Mouse (Mus musculus) left cerebral cortex, adult 6 months (tissue): ENCODE measurements around the gene Nfic. TPM values are rescaled to one million over a fixed set of nuclear protein-coding genes. Genes with fewer than 3 reads are reported as not detected.

Experiments used
- long read RNA-seq, 2 experiments: library from polyadenylated mRNA; unstranded; transcript quantifications; one replicate each; pipeline ENCODE4 v2.0.0; 2019 to 2020
- polyA plus RNA-seq: library from polyadenylated mRNA; unstranded; fragments of <200 nt; fragmentation: Nextera tagmentation; gene quantifications from 2 replicates; pipeline ENCODE4 v1.2.3, GENCODE M21; 2021

Nfic gene
- polyA plus RNA-seq: 21.8 and 30.9 TPM in 2 replicates
- long read RNA-seq, experiment 1, full-length matches to known transcripts: 55 of 80 reads
- long read RNA-seq, experiment 1, partial matches to known transcripts: 6 of 80 reads
- long read RNA-seq, experiment 1, other reads (novel, unspliced or antisense): 19 of 80 reads
- long read RNA-seq, experiment 2, full-length matches to known transcripts: 19 of 47 reads
- long read RNA-seq, experiment 2, partial matches to known transcripts: 4 of 47 reads
- long read RNA-seq, experiment 2, other reads (novel, unspliced or antisense): 24 of 47 reads

DNA sequence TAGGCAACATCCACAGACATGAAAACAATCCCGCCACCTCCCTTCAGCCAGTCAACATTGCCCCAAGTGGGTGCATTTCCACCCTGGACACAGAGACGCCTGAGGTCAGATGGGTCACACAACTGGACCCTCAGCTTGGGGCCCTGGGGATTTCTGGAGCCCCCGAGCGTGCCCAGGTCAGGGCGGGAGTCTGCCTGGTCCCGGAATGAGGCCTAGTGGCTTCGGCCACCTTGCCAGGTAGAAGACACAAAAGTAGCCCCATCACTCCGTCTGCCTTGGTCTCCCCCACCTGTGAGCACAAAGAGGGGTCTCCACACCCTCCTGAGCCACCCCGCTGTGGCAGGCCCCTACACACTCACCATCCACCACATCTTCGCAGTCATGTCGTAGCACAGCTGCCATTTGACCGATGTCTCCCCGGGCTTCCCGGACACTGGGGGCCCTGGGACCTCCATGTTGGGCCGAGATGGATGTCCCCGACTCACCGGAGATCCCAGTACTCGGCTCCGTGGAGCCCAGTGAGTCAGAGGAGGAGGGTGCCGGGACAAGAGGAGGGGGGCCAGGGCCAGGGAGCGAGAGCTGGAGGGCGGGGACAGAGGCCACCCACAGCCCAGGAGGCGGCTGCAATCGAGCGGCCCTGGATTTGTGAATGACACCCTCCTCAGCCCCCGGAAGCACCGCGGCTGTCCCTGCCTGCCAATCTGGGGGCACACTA is at the start of gene Nfic:
Nfic (minus strand) TSS at position 455 of the 715 bp plus-strand sequence.

DNA sequence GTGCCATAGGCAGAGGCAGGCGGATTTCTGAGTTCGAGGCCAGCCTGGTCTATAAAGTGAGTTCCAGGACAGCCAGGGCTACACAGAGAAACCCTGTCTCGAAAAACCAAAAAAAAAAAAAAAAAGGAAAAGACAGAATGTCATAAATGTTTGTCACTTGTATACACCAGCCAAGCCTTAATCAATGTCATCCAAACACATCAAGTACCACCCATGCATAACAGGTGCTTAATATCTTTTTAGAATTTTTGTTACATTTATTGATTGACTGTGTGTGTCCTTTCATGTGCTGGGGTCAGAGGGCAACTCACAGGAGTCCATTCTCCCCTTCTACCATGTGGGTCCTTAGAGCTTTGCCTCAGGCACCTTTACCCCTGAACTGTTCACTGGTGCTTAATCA is 44.6 kb upstream of the Nfic start, which contains the start of gene S1pr4:
S1pr4 (minus strand) TSS at position 101 of the 400 bp plus-strand sequence.

DNA sequence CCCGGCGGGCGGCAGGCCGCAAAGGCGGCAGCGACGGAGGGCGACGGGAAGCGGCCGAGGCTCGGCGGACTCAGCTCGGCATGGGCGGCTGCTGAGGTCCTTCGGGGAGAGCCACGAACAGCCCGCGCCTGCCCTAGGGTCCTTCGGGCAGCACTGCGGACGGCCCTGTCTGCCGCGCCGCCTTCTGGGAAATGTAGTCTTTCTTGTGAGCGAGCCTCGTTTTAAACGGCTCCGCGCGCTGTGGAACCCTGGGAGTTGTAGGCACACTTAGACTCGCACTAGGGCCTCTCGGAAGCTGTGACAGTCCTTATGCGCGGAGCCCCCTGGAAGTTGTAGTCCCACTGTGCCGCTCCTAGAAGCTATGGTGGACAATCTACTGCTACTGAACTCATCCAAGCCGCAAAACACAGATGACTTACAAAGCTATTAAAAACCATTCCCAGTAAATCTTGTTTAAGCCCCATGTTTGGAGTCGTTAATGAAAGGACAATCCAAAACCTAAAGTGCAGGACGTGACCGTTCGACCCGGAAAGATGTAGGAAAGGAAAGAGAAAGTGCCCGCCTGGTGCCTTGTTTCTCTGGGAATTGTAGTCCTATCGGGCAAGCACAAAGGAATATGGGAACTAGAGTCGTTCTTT is 40.9 kb upstream of the Nfic start, which contains the start of gene Ncln:
Ncln (minus strand) TSS at position 129 of the 638 bp plus-strand sequence.

DNA sequence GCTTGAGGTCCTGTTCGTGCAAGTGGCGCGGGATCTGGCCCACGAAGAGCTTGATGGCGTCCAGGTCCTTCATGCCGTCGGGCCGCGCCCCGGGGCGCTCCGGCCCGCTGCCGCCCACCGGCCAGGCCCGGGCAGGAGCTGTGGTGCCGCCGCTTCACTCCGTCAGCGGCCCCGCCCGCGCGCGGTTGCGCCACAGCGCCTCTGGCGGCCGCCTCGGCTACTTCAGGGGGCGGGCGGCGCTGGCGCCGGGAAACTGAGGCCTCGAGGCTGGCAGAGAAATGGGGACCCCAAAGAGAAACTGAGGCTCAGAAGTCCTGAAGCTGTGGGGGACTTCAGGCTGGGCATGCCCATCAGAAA is 27.1 kb upstream of the Nfic start, which contains the start of gene Celf5:
Celf5 (minus strand) TSS at position 177 of the 357 bp plus-strand sequence.

DNA sequence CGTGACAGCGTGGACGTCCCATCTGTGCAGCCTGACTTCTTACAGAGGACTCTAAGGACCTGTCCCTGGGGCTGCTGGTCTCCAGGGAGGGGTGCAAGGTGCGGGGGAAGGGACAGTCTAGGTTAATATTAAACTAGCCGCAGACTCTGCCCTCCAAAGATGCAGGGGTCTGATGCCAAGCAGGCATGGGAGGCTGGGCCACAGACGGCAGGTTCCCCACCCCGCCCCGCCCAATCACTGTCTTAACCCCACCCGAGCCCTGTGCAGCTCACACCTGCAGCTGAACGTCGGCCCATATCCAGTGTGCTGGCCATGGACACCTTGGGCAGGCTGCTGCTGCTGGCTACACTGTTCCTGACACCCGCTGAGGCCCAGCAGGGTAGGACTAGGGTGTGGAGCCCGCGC is 62.7 kb downstream of the Nfic start, which contains the start of gene Smim24:
Smim24 (plus strand) TSS at position 271 of the 405 bp plus-strand sequence.

DNA sequence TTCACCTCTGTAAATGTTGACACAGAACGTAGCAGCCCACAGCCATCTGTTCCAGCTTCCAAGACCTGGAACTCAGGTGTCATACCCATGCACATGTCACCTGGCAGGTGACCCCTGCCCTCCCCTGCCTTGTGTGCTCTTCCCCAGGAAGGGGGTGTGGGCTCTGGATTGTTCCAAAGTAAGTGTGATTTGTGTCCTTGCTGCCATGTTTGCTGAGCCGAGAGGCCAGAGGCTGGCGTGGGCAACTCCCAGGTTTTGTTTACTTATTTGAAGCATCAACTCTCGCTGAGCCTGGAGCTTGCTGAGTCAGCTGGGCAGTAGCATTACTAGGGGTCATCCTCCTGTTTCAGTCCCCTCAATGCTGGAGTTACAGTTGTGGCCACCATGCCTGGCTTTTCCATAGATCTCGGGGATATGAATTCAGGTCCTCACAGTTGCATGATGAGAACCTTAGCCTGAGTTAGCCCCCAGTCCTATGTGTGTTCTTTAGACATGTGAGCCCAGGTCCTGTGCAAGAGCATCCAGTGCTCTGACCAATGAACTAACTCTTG is 66.9 kb downstream of the Nfic start, which contains the start of gene Gm48552:
Gm48552 (plus strand) TSS at position 501 of the 551 bp plus-strand sequence.

DNA sequence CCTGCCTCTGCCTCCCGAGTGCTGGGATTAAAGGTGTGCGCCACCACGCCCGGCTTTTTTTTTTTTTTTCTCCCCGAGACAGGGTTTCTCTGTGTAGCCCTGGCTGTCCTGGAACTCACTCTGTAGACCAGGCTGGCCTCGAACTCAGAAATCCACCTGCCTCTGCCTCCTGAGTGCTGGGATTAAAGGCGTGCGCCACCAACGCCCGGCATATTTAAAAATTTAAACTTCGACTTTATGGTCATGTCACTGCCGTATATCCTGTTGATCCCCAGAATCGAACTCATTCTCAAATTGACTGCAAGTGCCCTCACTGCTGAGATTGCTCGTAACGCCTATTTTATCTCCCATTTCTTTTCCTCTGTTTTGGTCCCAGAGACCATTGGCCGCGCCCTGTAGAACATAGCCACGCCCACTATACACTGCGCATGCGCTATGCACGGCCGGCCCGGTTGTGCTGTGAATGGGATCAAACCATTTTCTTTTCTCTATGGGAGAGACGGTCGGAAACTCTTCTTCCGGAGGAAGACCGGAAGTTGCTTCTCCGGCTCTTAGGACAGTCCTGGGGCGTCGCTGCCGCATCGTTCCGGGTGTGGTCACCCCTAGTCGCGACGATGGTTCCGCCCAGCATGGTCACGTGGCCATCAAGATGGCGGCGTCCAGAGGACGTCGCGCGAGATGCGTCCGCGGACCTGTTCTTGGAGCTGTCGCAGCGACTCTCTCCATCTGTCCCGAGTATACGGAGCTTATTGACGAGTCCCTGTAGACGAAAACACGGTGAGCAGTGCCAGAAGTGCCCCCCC is 71.4 kb downstream of the Nfic start, which contains the start of the genes Dohh and Gm48551:
Dohh (plus strand) TSS at position 627 of the 803 bp plus-strand sequence.
Gm48551 (plus strand) TSS at position 665 of the 803 bp plus-strand sequence.

DNA sequence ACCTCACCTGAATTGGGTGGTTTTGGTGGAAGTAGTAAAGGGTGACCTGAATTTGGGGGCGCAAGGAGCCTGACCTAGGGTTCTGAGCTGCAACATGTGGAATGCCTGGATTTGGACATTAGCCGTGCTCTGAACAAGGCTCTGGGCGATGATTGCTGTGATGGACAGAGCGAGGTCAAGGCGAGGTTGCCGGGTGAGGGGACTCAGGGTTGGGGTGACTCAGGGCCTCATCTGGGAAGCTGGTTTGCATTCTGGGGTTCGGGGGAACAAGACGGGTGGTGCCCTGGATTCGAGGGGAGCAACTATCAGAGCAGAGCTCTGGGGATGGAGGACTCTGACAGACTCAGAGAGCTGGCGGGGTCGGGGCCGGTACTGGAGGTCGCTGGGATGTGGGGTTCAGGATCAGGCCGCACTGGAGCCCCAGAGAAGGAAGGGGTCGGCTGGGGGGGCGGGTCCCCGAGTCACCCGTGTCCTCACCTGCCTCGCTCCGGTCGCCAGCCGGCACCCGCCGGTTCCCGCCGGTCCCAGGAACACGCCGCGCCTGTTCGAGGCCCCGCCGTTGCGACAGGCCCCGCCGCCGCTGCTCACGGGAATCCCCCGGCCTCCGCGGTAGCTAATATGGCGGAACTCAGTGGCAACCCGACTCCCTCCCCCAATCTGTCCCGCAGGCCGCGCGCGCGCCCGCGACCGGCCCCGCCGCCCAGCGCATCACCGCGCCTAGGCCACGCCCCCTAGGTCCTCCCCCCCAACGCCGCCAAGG is 77.5 kb downstream of the Nfic start, which contains the start of gene Fzr1:
Fzr1 (minus strand) TSS at position 724 of the 760 bp plus-strand sequence.

DNA sequence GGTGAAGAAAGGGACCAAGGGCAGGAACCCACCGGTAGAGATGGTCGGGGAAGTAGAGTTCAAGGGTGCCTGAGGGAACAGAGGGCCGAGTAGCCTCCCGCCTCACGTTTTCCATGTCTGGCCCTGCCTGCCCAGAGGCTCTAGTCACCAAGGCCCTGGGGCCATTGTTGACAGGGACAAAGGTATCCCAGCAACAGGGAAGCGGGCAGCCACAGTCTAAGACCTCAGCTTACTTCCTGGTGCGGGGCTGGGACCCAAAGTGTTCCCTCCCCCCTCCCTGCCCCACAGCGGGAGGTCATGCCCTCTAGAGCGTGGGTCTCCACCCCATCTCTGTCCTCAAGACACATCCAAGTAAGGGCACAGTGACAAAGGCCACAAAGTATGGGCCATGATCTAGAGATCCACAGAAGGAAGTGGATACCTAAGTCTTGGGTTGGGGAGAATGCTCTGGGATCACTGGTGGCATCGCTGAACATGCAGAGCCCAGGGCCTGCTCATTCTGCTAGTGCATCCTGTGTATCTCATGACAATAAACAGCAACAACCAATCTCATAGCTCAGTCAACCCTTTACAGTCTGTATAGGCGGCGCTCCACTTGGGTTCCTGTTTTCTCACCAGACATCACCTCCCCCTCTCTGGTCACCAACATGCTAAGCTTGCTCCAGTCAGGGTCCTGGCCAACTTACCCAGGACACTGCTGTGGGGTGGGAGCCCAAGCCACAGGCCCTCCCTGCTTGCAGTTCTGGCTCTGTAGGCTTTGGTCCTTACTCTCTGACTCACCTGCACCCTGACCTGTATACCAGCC is 89.6 kb downstream of the Nfic start, which contains the start of gene 4930404N11Rik:
4930404N11Rik (minus strand) TSS at position 145 of the 805 bp plus-strand sequence.

DNA sequence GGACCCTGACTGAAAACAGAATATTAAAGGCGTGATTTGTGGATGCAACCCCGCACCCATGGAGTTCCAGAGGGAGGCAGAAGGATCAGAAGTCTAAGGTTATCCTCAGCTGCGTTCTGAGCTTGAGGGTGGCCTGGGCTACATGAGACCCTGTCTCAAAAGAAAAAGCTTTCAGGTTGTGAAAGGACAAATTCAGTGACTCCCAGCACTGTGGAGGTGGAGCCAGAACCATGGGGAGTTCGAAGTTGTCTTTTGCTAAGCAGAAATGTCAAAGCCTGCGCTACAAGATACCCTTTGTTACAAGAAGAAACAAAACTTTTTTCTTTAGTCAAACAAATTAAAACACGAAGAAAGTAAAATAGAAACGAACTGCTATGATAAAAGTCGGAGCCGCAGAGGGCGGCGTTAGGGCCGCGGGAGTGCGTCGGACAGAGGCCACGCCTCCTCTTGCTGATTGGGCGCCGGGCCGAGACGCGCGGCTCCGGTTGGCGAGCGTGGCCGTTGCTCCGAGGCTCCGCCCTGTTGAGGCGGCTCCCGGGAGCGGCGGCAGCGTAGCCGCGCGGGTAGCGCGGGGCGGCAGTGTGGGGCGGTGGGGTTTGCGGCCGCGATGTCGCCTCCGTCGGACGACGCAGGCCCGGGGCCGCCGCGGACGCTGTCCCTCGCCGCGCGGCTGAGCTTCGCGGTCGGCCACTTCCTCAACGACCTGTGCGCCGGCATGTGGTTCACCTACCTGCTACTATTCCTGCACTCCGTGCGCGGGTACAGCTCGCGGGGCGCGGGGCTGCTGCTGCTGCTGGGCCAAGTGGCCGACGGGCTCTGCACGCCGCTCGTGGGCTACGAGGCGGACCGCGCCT is 98.2 kb downstream of the Nfic start, which contains the start of gene Mfsd12:
Mfsd12 (plus strand) TSS at position 501 of the 854 bp plus-strand sequence.

DNA sequence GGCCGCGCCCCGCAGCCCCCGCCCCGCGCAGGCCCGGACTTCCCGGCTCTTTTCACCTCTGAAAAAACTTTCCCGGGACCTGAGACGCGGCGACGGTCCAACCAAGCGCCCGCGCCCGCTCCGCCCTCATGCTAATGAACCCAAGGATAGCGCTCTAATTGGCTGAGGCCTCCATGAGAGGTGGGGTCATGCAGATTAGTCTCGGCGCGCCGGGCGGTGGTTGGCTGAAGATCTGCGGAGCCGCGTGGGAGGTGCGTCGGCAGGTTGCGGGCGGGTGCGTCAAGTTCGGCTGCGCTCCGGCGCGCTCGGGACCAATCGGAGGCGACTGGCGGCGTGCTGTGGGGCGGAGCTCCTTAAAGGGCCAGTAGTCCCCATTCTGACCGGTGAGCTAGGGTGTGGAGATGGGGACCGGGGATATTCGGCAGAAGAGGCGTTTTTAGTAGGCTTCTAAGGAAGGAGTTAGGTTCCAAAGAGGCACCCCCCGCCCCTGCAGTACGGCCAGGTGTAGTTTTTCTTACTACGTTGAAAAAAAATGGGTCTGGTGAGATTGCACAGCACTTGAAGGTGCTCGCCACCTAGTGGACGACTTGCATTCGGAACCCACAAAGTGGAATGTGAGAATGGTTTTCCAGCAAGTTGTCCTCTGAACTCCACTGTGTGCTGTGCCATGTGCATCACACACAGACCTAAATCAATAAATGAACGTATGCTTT is 104.9 kb downstream of the Nfic start, which contains the start of gene Hmg20b:
Hmg20b (minus strand) TSS at position 130 of the 713 bp plus-strand sequence.

Other genes with a start within 250 kb of the Nfic start
- 50.9 and 79.7 TPM in 2 replicates for gene Atcay, start 224.8 kb downstream of the Nfic start, polyA plus RNA-seq
- 25.5 and 28.7 TPM in 2 replicates for gene Zfr2, start 222.5 kb downstream of the Nfic start, polyA plus RNA-seq
- gene Matk, start 202.7 kb downstream of the Nfic start, polyA plus RNA-seq: 125 and 168 TPM in 2 replicates
- gene Mrpl54, start 188.7 kb downstream of the Nfic start, polyA plus RNA-seq: 120 and 129 TPM in 2 replicates
- 20.8 and 21.3 TPM in 2 replicates for gene Apba3, start 188.7 kb downstream of the Nfic start, polyA plus RNA-seq
- 0.21 and 0.37 TPM in 2 replicates for gene Tjp3, start 164.1 kb downstream of the Nfic start, polyA plus RNA-seq
- gene Pip5k1c, start 162.7 kb downstream of the Nfic start, polyA plus RNA-seq: 70.9 and 115 TPM in 2 replicates
- 13.7 and 15.7 TPM in 2 replicates for gene Cactin, start 134.5 kb downstream of the Nfic start, polyA plus RNA-seq
- 0.78 and 1.2 TPM in 2 replicates for gene Tbxa2r, start 126.9 kb downstream of the Nfic start, polyA plus RNA-seq
- gene Gipc3, start 112.4 kb downstream of the Nfic start, polyA plus RNA-seq: 0.44 and 0.73 TPM in 2 replicates
- gene Hmg20b, start 105.2 kb downstream of the Nfic start, polyA plus RNA-seq: 24.0 and 36.0 TPM in 2 replicates
- gene Mfsd12, start 98.1 kb downstream of the Nfic start, polyA plus RNA-seq: 11.3 and 14.9 TPM in 2 replicates
- 0.19 and 0.63 TPM in 2 replicates for gene 4930404N11Rik, start 89.8 kb downstream of the Nfic start, polyA plus RNA-seq
- 50.1 and 52.0 TPM in 2 replicates for gene Fzr1, start 77.1 kb downstream of the Nfic start, polyA plus RNA-seq
- 160 and 212 TPM in 2 replicates for gene Dohh, start 71.2 kb downstream of the Nfic start, polyA plus RNA-seq
- gene Gm48551, start 71.2 kb downstream of the Nfic start, polyA plus RNA-seq: 2.5 and 3.2 TPM in 2 replicates
- gene Gm48552, start 66.6 kb downstream of the Nfic start, polyA plus RNA-seq: 0.80 and 2.4 TPM in 2 replicates
- gene Smim24, start 62.6 kb downstream of the Nfic start, polyA plus RNA-seq: 1.6 and 2.1 TPM in 2 replicates
- 38.3 and 133 TPM in 2 replicates for gene Celf5, start 27.1 kb upstream of the Nfic start, polyA plus RNA-seq
- 34.1 and 44.3 TPM in 2 replicates for gene Ncln, start 40.8 kb upstream of the Nfic start, polyA plus RNA-seq
- 0.67 and 0.71 TPM in 2 replicates for gene S1pr4, start 44.5 kb upstream of the Nfic start, polyA plus RNA-seq
- gene Gna15, start 68.6 kb upstream of the Nfic start, polyA plus RNA-seq: 2.4 and 4.3 TPM in 2 replicates
- 63.0 and 113 TPM in 2 replicates for gene Gna11, start 89.6 kb upstream of the Nfic start, polyA plus RNA-seq
- 171 and 487 TPM in 2 replicates for gene Aes, start 103.9 kb upstream of the Nfic start, polyA plus RNA-seq
- gene Tle2, start 118.9 kb upstream of the Nfic start, polyA plus RNA-seq: 5.1 and 7.2 TPM in 2 replicates
- gene Tle6, start 145.4 kb upstream of the Nfic start, polyA plus RNA-seq: 10.2 and 12.4 TPM in 2 replicates
- gene BC025920, start 150.6 kb upstream of the Nfic start, polyA plus RNA-seq: 0.35 and 0.51 TPM in 2 replicates
- gene Sirt6, start 172.2 kb upstream of the Nfic start, polyA plus RNA-seq: 19.2 and 25.8 TPM in 2 replicates
- gene Ankrd24, start 172.9 kb upstream of the Nfic start, polyA plus RNA-seq: 25.8 and 27.9 TPM in 2 replicates
- gene Gm10778, start 193.4 kb upstream of the Nfic start, polyA plus RNA-seq: 1.6 and 1.7 TPM in 2 replicates
- 4.7 and 5.4 TPM in 2 replicates for gene Zfp433, start 249.2 kb upstream of the Nfic start, polyA plus RNA-seq